Mouse (Mus musculus) olfactory bulb, adult 2 months (tissue): ENCODE measurements around the gene Slco4c1.

Experiments used
- CTCF ChIP-seq: fragments of 200-500 bp; IDR thresholded peaks from 2 replicates; pipeline ENCODE4 v1.5.1; 2012; ENCODE audit warnings: low read depth, mild to moderate bottlenecking, low read length, moderate library complexity; ENCODE audit not compliant: insufficient read depth
- POLR2A ChIP-seq: fragments of 200-500 bp; IDR thresholded peaks from 2 replicates; pipeline ENCODE4 v1.6.1; 2012; ENCODE audit warnings: mild to moderate bottlenecking, low read depth, low read length, moderate library complexity; ENCODE audit not compliant: insufficient read depth

- TF ChIP-seq CTCF (no peak), POLR2A (no peak)
Observed at GRCm38 (mm10) chr1:96883788-96884187, 11.8 kb upstream of the Slco4c1 start.
